Mouse (Mus musculus): ENCODE measurements around the gene Ttll3.

Gene Ttll3

DNA sequence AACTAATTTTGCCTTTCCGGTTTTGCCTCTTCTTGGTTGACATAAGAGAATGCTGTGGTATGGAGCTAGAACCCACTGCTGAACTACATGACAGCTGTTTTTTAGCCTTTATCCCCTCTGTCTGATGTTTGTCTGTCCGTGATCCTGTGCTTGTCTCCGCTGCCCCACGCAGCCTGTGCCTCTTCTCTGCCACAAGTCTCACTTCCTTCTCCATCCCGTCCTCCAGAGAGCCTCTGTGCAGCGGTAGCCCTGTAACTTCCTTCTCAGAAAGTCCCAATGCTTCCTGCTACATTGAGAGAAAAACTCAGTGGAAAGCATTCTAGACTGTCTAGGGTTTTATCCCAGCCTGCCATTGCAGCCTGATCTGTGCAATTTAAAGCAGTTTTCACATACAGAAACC lies 9.8 kb upstream of the Ttll3 start:
- no peak for DNase-seq (ENCODE audit: low spot score)

DNA sequence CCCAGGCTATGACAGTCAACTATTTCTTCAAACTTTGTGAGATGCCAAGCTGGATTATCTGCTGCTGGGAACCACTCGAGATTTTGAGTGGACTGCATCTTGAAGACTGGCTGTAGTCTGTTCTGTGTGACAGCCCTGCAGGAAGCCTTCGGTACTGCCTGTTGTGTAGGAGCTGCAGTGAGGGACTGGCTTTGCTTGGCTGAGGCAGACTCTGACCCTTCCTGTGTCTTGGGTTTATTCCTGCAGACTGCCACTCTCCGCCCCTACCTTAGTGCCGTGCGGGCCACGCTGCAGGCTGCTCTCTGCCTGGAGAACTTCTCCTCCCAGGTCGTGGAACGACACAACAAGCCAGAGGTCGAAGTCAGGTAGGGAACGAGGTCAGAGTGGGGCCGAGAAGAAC lies 8.6 kb upstream of the Ttll3 start:
- no peak for DNase-seq (ENCODE audit: low spot score)

DNA sequence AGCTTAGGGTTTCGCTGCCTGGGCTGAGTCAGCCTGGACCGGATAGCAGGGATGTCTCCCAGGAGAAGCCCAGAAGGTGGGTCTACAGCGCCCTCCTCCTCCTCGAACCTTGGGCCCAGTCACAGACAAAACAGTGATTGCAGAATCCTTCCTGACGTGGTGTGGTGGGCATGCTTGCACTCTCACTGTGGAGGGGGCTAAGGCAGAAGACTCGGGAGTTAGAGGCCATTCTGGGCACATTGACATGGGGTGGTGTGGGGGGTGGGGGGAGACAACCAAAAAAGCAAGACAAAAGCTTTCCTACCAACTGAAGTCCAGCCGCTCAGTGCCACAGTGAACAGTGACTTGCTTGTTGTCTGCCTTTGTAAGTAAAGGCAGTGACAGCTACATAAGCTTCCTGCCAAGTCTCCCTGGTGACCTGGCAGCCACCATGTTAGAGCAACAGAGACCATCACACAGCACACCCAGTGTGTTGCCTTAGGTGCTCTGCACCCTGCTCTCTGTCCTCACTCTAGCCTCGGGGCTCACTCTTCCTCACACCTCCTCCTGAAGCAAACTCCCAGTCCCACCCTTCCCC lies 4.6 kb upstream of the Ttll3 start:
- no peak for DNase-seq (ENCODE audit: low spot score)

DNA sequence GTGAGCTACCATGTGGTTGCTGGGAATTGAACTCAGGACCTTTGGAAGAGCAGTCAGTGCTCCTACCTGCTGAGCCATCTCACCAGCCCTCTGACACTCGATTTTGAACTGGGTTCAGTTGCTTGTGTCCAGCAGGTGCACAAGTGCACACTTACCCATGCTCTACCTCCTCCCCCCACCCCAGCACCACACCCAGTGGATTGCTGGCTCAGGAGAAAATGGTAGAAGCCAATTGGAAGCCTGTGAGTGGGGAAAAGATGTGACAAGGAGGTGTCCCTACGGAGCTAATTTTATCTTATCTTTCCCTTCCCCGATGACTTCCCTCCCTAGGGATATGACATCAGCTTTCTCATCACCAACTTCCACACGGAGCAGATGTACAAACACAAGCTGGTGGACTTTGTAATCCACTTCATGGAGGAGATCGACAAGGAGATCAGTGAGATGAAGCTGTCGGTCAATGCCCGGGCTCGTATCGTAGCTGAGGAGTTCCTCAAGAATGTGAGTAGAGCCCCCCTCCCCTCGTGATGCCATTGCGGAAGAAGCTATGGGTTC lies 3.8 kb upstream of the Ttll3 start:
- DNase-seq (ENCODE audit: low spot score) = no peak

DNA sequence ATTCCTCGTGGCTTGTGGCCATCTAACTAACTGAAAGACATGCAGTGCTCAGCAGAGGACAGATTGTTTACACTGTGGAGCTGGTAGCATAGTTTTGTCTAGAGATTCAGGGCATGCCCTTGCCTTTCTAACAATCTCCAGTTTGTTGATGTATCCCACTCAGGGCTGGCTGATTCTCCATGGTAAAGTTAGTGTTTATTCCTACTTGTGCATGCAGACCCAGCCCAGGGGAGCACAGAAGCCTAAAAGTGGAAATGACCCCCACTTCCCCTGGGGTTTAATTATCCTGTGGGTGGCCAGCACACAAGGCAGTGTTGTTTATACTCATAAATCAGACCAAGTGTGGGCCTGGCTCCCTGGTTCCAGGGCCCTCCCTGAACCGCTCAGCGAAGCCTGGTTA lies 3.0 kb upstream of the Ttll3 start:
- no peak for DNase-seq (ENCODE audit: low spot score)

DNA sequence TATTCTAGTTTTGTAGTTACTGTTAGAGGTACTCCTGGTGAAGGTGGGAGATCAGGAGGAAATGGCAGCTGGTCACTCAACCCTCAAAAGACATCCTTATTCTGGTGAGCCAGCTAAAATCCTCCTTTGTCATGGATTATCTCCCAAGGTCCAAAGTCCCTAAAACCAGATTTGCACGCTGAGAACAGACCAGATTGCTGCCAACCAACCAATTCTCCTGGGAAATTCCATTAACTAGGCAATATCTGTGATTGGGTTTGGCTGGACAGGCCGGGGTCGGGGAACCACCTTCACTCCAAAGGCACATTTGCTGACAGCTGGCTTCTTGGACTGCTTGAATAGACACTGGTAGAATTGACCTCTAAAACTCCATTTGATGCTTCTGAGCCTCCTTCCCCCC lies 1.7 kb downstream of the Ttll3 start:
- DNase-seq (ENCODE audit: low spot score) = no peak

DNA sequence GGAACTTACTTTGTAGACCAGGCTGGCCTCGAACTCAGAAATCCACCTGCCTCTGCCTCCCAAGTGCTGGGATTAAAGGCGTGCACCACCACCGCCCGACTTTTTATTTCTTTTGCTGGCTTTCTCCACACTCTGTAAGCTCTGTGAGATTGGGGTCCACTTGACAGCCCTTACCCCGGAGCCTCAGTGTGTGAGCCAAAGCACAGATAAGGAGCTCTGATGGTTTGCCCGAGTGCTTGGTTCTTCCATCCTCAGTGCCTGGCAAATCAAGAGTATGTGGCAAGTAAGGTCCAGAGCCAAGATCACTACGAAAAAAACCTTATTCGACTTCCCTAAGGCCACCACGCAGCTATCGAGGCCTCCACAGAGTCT lies 2.9 kb downstream of the Ttll3 start:
- no peak for DNase-seq (ENCODE audit: low spot score)

DNA sequence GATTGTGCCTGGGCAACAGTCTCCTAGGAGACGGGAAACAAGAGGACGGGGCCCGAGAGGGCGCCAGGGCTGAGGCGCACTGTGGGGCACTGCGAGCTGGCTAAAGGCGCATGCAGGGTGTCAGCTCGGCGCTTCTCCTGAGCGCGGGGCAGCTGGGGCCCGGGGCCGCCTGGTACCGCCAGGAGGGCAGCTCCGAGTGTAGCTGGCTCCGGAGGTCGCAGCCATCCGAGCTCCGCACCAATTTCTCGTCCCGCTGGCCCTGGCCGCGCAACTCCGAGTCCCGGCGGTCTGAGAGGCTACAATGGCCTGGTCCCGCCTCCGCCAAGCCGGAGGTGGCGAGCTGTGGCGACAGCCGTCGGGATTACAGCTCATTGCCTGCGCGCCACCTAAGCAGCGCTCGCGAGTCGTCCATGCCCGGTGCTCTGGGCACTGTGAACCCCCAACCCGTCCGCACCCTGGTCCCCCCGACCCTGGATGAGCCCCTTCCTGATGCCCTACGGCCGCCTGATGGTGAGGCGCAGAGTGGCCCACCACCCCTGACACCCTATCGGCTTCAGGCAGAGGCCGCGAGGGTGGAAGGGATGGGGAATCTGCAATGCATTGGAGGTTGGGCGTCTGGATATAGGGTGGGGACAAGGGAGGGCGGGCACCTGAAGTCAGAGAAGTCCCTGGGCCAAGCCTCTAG lies 3.5 kb downstream of the Ttll3 start:
- DNase-seq (ENCODE audit: low spot score) = no peak

DNA sequence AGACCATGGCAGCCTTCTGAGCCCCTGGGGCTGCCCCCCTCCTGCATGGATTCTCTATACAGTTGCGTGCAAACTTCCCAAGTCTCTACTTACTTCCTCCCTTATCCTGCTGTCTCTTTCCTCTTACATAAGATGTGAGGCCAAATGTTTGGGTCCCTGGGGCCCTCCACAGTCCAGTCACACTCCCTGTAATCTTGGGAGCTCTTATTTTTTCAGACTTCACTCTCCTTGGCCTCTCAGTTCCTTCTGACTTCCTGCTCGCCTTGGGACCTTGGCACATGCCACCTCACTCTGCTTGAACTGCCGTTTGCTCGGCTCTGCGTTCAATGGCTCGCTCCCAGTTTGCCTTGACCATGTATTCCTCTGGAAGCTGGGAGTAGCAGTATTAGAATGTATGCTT lies 4.9 kb downstream of the Ttll3 start:
- DNase-seq (ENCODE audit: low spot score) = no peak

DNA sequence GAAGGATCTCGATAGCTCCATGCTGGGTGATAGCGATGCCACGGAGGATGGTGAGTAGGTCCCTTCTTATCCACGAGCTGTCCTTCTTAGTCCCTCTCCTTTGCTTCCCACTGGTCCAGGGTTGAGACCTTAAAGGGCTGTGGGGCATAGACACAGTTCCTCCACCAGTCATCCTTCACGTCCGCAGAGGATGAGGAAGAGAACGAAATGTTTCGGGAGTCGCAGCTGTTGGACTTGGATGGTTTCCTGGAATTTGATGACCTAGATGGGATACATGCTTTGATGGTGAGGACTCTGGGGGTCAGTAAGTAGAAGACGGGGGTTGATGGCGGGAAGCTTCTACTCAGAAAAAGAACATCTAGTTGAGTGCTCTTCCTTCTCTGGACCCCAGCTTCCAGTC lies 5.8 kb downstream of the Ttll3 start:
- no peak for DNase-seq (ENCODE audit: low spot score)

DNA sequence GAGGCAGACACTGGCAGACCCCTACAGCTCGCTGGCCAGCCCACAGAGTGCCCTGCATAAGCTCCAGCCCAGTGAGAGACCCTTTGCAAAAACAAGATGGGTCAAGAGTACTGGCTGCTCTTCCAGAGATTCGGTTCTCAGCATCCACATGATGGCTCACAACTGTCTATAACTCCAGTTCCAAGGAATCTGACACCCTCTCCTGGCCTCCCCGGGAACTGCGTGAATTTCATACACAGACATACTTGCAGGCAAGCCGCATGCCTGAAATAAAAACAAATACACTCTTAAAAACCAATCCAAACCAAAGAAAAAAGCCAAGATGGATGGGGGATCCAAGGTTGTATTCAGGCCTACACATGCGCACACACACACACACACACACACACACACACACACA lies 6.4 kb downstream of the Ttll3 start:
- DNase-seq (ENCODE audit: low spot score) = no peak

DNA sequence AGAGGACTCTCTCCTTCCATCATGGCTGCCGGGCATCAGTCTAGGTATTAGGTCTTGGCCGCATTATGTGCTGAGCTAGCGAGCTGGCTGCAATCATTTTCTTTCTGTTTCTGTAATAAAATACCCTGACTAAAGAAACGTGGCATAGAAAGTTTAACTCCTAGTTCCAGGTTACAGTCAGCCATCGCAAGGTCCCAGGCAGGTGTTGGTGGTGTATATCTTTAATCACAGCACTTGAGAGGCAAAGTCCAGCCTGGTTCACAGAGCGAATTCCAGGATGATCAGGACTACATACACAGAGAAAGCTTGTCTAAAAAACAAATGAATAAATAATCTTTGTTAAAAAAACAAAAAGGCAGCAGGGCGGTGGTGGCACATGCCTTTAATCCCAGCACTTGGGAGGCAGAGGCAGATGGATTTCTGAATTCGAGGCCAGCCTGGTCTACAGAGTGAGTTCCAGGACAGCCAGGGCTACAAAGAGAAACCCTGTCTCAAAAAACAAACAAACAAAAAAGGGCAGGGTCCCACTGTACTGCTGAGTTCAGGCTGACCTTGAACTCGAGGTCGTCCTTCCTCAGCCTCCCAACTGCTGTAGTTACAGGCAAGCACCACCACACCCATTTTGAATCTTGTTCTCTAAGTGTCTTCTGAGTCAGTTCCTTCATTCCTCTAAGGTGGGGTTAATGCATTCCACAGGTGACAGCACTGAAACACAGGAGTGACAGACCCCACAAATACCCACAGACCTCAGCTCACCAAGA lies 7.4 kb downstream of the Ttll3 start:
- DNase-seq (ENCODE audit: low spot score) = no peak

DNA sequence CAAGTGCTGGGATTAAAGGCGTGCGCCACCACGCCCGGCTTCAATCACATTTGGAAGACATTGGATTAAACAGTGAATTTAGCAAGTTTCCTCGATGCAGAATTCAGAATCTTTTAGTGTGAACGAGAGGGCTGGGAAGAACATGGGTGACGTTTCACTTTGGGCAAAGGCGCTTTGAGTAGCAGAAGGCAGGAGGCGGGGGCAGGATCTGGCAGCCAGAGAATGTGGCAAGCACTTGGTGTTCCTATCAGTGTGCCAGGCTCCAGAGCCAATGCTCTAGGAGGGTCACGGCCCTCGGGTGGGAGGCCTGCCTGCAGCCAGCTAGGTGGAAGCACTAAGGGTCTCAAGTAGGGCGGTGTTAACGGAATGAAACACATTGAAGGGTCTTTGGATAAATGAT lies 13.0 kb downstream of the Ttll3 start:
- no peak for DNase-seq (ENCODE audit: low spot score)

DNA sequence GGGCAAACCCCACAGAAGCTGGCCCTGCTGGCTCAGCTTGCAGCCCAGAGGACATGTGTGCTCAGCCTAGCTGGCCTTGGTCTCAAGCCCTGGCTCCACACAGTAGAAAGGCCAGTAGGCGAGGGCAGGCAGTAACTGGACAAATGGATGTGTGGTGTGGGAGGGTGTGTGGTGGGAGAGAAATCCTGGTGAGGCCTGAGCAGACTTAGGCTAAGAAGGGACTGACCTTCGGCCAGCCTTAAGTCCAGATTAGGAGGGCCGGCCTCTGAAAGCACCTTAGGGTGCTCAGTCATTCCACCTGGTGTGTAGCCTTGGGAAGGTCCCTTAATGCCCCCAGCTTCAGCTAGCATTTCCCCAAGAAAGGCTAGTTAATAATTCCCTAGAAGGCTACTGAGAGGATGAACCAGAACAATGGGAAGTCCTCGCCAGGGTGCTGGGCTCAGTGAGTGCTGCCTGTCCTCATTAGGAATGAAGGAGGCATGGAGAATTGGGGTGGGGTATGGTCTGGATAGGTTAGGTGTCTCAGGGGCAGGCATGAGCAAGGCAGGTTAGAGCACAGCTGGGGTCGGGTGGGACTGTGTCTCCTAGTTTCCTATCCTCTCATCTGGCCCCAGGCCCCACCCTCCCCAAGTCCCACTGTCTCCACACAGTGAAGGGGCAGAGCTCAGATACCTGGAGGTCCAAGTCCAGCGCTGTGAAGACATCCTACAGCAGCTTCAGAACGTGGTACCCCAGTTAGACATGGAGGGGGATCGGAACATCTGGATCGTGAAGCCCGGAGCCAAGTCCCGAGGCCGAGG lies 15.8 kb downstream of the Ttll3 start:
- no peak for DNase-seq (ENCODE audit: low spot score)

DNA sequence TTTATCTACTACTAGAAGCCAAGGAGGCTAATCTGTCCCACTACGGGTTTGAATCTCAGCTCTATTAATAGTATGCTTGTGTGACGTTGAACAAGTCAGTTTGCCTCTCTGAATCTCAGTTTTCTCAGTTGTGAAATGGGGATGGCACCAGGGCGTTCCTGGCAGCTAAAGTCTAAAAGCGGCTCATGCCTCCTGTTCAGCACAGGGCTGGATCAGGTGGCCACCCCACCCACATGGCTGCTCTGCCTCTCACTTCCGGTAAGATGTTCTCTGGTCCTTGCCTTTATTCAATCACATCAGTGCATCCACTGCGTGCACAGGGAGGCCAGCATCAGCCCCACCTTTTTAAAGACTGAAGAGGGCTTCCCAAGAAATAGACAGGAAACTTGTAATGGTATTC lies 16.4 kb downstream of the Ttll3 start:
- DNase-seq (ENCODE audit: low spot score) = no peak

DNA sequence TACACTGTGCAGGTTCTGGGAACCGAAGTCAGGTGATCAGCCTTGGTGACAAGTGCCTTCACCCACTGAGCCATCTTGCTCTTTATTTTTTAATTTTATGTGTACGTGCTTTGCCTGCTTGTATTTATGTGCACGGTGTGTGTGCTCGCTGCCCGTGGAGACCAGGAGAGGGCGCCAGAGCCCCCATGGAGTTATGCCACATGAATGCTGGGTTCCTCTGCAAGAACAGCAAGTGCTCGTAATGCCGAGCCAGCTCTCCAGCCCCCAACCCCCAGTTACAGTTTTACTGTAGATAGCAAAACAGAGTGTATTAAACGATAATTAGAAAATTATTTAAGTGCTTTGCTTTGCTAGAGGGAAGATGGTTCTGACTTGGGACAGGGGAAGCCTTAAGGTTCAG lies 17.6 kb downstream of the Ttll3 start:
- no peak for DNase-seq (ENCODE audit: low spot score)

DNA sequence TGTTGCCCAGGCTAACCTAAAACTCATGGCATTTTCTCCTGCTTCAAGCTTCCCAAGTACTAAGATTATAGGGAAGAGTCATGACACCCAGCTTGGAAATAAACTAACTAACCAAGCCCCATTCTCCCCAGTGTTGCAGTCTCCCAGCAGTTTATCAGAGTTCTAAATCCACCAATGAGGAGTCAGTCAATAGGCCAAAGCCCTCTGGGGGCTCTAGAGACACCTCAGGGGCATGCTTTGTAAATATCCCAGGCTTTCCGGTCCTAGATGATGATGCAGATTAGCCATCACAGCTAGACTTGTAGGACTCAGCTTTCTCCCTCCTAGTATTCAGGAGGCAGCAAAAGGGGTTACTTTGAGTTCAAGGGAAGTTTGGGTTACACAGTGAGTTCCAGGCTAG lies 20.9 kb downstream of the Ttll3 start:
- no peak for DNase-seq (ENCODE audit: low spot score)

DNA sequence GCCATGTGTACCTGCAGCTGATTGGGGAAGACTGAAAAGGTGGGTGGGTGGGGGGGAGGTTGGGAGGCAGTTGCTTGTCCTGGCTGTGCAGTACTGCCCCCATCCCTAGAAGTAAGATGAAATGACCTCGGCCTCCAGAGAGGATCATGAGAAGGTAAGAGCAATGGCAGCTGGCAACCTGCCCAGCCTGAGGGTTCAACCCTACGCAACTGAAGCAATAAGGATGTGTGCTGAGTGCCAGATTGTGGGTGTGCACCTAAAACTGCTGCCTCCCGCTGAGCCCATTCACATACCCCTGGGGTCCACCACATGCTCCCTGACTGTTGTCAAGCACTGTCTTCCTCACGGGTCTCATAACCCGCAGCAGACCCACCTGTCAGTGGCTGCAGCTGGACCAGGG lies 27.4 kb downstream of the Ttll3 start:
- DNase-seq (ENCODE audit: low spot score) = no peak

DNA sequence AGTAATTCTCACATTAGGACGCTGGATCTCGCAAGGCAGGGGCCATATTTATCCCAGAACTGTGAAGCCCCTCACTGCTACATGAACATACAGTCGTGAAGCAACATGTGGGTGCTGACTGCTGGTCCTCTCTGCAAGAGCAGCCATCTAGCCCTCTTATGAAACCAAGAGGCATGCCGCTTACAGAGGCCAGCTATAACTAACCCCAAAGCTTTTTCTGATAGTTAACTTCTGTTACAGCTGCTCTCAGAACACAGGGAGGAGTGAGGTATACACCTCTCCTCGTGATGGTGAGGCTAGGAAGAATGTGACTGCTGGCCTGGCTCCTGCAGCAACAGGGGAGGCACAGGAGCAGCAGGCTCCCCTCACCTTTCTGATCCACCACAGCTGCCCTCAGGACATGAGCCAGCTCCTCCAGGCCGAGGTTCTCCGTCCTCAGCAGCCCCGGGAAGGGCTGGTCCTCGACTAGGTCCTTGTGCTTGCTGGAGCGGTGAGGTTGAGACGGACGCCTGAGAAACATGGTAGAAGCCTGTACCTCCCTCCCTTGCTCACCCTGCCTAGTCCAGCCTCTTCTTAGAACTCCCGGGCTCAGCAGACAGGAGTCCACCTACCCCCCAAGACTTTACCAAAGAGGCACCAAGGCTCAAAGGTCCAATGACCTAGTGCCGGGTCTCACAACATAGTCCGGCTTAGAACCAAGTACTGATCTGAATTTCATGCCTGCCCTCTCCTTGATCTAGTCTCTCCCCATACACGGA lies 29.6 kb downstream of the Ttll3 start:
- no peak for DNase-seq (ENCODE audit: low spot score)

DNA sequence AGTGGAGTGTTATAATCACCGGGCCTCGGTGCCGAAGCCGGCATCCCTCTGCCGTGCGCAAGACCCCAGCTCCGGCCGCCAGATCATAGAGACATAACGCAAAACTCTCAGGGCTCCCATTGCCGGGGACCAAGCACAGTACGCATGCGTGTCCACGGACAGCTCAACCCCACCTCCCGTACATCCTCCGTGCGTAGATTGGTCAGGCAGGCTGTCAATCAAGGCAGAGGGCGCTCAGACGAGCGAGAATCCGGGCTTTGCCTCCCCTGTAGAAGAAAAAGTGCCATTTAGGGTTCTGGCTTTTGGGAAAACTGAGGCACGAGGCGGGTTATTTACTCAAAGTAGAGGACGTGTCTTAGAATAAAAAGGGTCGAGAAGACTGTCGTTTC lies 30.1 kb downstream of the Ttll3 start, which contains the start of gene Rpusd3:
TSS of gene Rpusd3 (minus strand) at position 142 of the 389 bp plus-strand sequence.
- DNase-seq (ENCODE audit: low spot score) = peak; percentile 100

DNA sequence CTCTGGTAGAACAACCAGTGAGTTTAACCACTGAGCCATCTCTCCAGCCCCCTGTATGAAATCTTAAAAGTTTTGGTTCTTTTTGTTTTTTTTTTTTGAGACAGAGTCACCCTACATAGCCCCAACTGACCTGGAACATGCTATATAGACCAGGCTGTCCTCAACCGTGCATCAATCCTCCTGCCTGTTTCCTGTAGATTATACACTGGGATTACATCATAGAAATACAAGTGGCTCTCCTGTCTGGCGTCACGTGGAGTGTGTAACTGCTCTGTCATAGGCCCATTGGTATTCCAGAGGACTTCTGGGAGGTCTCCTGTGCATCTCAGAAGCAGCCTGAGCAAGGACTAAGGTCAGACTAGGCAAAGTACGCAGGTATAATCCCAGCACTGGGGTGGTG lies 33.9 kb downstream of the Ttll3 start:
- no peak for DNase-seq (ENCODE audit: low spot score)

DNA sequence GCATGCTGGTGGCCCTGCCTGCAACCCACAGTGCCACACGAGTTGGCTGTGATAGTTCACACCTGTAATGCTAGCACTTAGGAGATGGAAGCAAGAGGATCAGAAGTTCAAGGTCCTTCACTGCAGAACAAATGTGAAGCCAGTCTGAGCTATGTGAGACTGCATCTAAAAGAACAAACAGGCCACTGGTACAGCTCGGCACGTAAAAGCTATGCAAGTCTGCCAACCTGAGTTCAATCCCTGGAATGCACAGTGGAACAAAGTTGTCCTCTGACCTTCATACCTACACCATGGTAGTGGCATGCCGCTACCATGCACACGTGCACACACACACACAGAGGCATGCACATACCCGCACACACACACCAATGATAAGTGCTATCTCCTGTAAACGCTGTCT lies 35.1 kb downstream of the Ttll3 start:
- no peak for DNase-seq (ENCODE audit: low spot score)
